Mouse (Mus musculus): ENCODE measurements at regions not wholly inside any gene's neighbourhood (a gene's known extent, or its start where the extent isn't known, plus 50 kb on each side); places are given as distances from the start of the nearest gene placed in this dataset.

- Histone ChIP-seq H3K27me3 (ENCODE audit: insufficient read depth, low read length) (no peaks in the 10 kb centered on the region), H3K36me3 (replicated peaks) (no peaks in the 10 kb centered on the region)
Observed at GRCm38 (mm10) chr8:92072254-92072615, 270.4 kb upstream of the Irx3 start.

GRCm38 (mm10) chr8:92071305-92072253, 269.7 kb upstream of the Irx3 start:
- DNase-seq (ENCODE audit: low spot score) (no peak), ATAC-seq (ENCODE audit: extremely low read depth, insufficient number of reproducible peaks, low FRiP score, poor library complexity, severe bottlenecking) (no peak)
- Histone ChIP-seq H3K4me3 (ENCODE audit: low read depth, low read length) (no peak overlapping the region), H3K4me1 (ENCODE audit: insufficient read depth, low read depth, low read length) (no peaks in the 10 kb centered on the region), H3K27me3 (ENCODE audit: insufficient read depth, low read length) (no peaks in the 10 kb centered on the region), H3K36me3 (replicated peaks) (no peaks in the 10 kb centered on the region), H3K9me3 (replicated peaks) (peaks cover 65% of the 10 kb centered on the region)
- TF ChIP-seq CTCF (IDR thresholded peaks at IDR 0.05; ENCODE audit: low read depth, low read length) (no peak), POLR2AphosphoS5 (IDR thresholded peaks at IDR 0.05; ENCODE audit: insufficient replicate concordance, low read depth, low read length) (no peak), TAL1 (conservative IDR thresholded peaks at IDR 0.05; ENCODE audit: low read depth, low read length) (no peak), GATA2 (IDR thresholded peaks at IDR 0.05; ENCODE audit: borderline replicate concordance, low read depth, low read length) (no peak), GATA1 (IDR thresholded peaks at IDR 0.05; ENCODE audit: borderline replicate concordance, low read length) (no peak)

More at GRCm38 (mm10) chr8:92072254-92072615, 270.4 kb upstream of the Irx3 start:
- Histone ChIP-seq H3K9me3 (replicated peaks) (peaks cover 60% of the 10 kb centered on the region), H3K4me1 (ENCODE audit: insufficient read depth, low read depth, low read length) (no peaks in the 10 kb centered on the region), H3K4me3 (ENCODE audit: low read depth, low read length) (no peak overlapping the region)
- ATAC-seq (ENCODE audit: extremely low read depth, insufficient number of reproducible peaks, low FRiP score, poor library complexity, severe bottlenecking) (no peak), DNase-seq (ENCODE audit: low spot score) (no peak)
- no peak for TF ChIP-seq POLR2AphosphoS5 (IDR thresholded peaks at IDR 0.05; ENCODE audit: insufficient replicate concordance, low read depth, low read length)
- TF ChIP-seq GATA2 (IDR thresholded peaks at IDR 0.05; ENCODE audit: borderline replicate concordance, low read depth, low read length), result no peak
- no peak for TF ChIP-seq TAL1 (conservative IDR thresholded peaks at IDR 0.05; ENCODE audit: low read depth, low read length)
- no peak for TF ChIP-seq GATA1 (IDR thresholded peaks at IDR 0.05; ENCODE audit: borderline replicate concordance, low read length)
- TF ChIP-seq CTCF (IDR thresholded peaks at IDR 0.05; ENCODE audit: low read depth, low read length), result no peak

- Histone ChIP-seq H3K9me3 (replicated peaks) (peaks cover 62% of the 10 kb centered on the region), H3K36me3 (replicated peaks) (no peaks in the 10 kb centered on the region), H3K27me3 (ENCODE audit: insufficient read depth, low read length) (no peaks in the 10 kb centered on the region)
Observed at GRCm38 (mm10) chr8:92070704-92071103, 268.8 kb upstream of the Irx3 start.

GRCm38 (mm10) chr8:92066435-92066834, 264.6 kb upstream of the Irx3 start:
- DNase-seq (ENCODE audit: low spot score) (no peak), ATAC-seq (ENCODE audit: extremely low read depth, insufficient number of reproducible peaks, low FRiP score, poor library complexity, severe bottlenecking) (no peak)
- TF ChIP-seq GATA2 (IDR thresholded peaks at IDR 0.05; ENCODE audit: borderline replicate concordance, low read depth, low read length) (no peak), CTCF (IDR thresholded peaks at IDR 0.05; ENCODE audit: low read depth, low read length) (no peak), GATA1 (IDR thresholded peaks at IDR 0.05; ENCODE audit: borderline replicate concordance, low read length) (no peak), POLR2AphosphoS5 (IDR thresholded peaks at IDR 0.05; ENCODE audit: insufficient replicate concordance, low read depth, low read length) (no peak), TAL1 (conservative IDR thresholded peaks at IDR 0.05; ENCODE audit: low read depth, low read length) (no peak)
- no peak overlapping the region for H3K4me3 ChIP-seq (ENCODE audit: low read depth, low read length)
- peaks cover 69% of the 10 kb centered on the region for H3K9me3 ChIP-seq (replicated peaks)
- H3K27me3 ChIP-seq (ENCODE audit: insufficient read depth, low read length), result no peaks in the 10 kb centered on the region
- H3K4me1 ChIP-seq (ENCODE audit: insufficient read depth, low read depth, low read length), result no peaks in the 10 kb centered on the region
- no peaks in the 10 kb centered on the region for H3K36me3 ChIP-seq (replicated peaks)

More at GRCm38 (mm10) chr8:92070704-92071103, 268.8 kb upstream of the Irx3 start:
- ATAC-seq (ENCODE audit: extremely low read depth, insufficient number of reproducible peaks, low FRiP score, poor library complexity, severe bottlenecking), result no peak
- no peak for DNase-seq (ENCODE audit: low spot score)
- no peak for TF ChIP-seq CTCF (IDR thresholded peaks at IDR 0.05; ENCODE audit: low read depth, low read length)
- TF ChIP-seq TAL1 (conservative IDR thresholded peaks at IDR 0.05; ENCODE audit: low read depth, low read length), result no peak
- no peak for TF ChIP-seq GATA1 (IDR thresholded peaks at IDR 0.05; ENCODE audit: borderline replicate concordance, low read length)
- no peak for TF ChIP-seq GATA2 (IDR thresholded peaks at IDR 0.05; ENCODE audit: borderline replicate concordance, low read depth, low read length)
- no peak for TF ChIP-seq POLR2AphosphoS5 (IDR thresholded peaks at IDR 0.05; ENCODE audit: insufficient replicate concordance, low read depth, low read length)
- Histone ChIP-seq H3K4me3 (ENCODE audit: low read depth, low read length) (no peak overlapping the region), H3K4me1 (ENCODE audit: insufficient read depth, low read depth, low read length) (no peaks in the 10 kb centered on the region)

GRCm38 (mm10) chr8:92065554-92066239, 263.8 kb upstream of the Irx3 start:
- ATAC-seq (ENCODE audit: extremely low read depth, insufficient number of reproducible peaks, low FRiP score, poor library complexity, severe bottlenecking) (no peak), DNase-seq (ENCODE audit: low spot score) (no peak)
- Histone ChIP-seq H3K36me3 (replicated peaks) (no peaks in the 10 kb centered on the region), H3K27me3 (ENCODE audit: insufficient read depth, low read length) (no peaks in the 10 kb centered on the region), H3K4me1 (ENCODE audit: insufficient read depth, low read depth, low read length) (no peaks in the 10 kb centered on the region), H3K9me3 (replicated peaks) (peaks cover 69% of the 10 kb centered on the region), H3K4me3 (ENCODE audit: low read depth, low read length) (no peak overlapping the region)
- TF ChIP-seq POLR2AphosphoS5 (IDR thresholded peaks at IDR 0.05; ENCODE audit: insufficient replicate concordance, low read depth, low read length) (no peak), GATA2 (IDR thresholded peaks at IDR 0.05; ENCODE audit: borderline replicate concordance, low read depth, low read length) (no peak), GATA1 (IDR thresholded peaks at IDR 0.05; ENCODE audit: borderline replicate concordance, low read length) (no peak), CTCF (IDR thresholded peaks at IDR 0.05; ENCODE audit: low read depth, low read length) (no peak), TAL1 (conservative IDR thresholded peaks at IDR 0.05; ENCODE audit: low read depth, low read length) (no peak)

- TF ChIP-seq GATA1 (IDR thresholded peaks at IDR 0.05; ENCODE audit: borderline replicate concordance, low read length), result no peak
- TF ChIP-seq GATA2 (IDR thresholded peaks at IDR 0.05; ENCODE audit: borderline replicate concordance, low read depth, low read length), result no peak
- TF ChIP-seq TAL1 (conservative IDR thresholded peaks at IDR 0.05; ENCODE audit: low read depth, low read length), result no peak
- TF ChIP-seq POLR2AphosphoS5 (IDR thresholded peaks at IDR 0.05; ENCODE audit: insufficient replicate concordance, low read depth, low read length), result no peak
- no peak for TF ChIP-seq CTCF (IDR thresholded peaks at IDR 0.05; ENCODE audit: low read depth, low read length)
- DNase-seq (ENCODE audit: low spot score) (no peak), ATAC-seq (ENCODE audit: extremely low read depth, insufficient number of reproducible peaks, low FRiP score, poor library complexity, severe bottlenecking) (no peak)
- Histone ChIP-seq H3K4me1 (ENCODE audit: insufficient read depth, low read depth, low read length) (no peaks in the 10 kb centered on the region), H3K36me3 (replicated peaks) (no peaks in the 10 kb centered on the region), H3K9me3 (replicated peaks) (peaks cover 71% of the 10 kb centered on the region), H3K27me3 (ENCODE audit: insufficient read depth, low read length) (no peaks in the 10 kb centered on the region), H3K4me3 (ENCODE audit: low read depth, low read length) (no peak overlapping the region)
Observed at GRCm38 (mm10) chr8:92064971-92065370, 263.1 kb upstream of the Irx3 start.
